Mouse (Mus musculus) lung, embryonic 15.5 days (tissue): ENCODE measurements around the gene Smim11. TPM values are rescaled to one million over a fixed set of nuclear protein-coding genes. Genes with fewer than 3 reads are reported as not detected.

Experiments
- ATAC-seq: fragments of 200-750 bp; cut with Nextera tagmentation; 2 replicates; pipeline ENCODE4 v1.8.0; 2017; ENCODE audit warnings: moderate number of reproducible peaks, borderline replicate concordance; ENCODE audit not compliant: low FRiP score, low TSS enrichment; ENCODE audit errors: extremely low read depth
- H3K27ac ChIP-seq: fragments of 300-500 bp; sonication (generic); 2 replicates; pipeline ENCODE4 v1.5.1; 2015; ENCODE audit warnings: moderate library complexity, mild to moderate bottlenecking, inconsistent platforms
- H3K27me3 ChIP-seq: fragments of 300-500 bp; sonication (generic); 2 replicates; pipeline ENCODE4 v1.6.1; 2015; ENCODE audit warnings: inconsistent platforms
- H3K36me3 ChIP-seq: fragments of 300-500 bp; sonication (generic); 2 replicates; pipeline ENCODE4 v1.6.1; 2015; ENCODE audit warnings: inconsistent platforms
- H3K4me1 ChIP-seq: fragments of 300-500 bp; sonication (generic); 2 replicates; pipeline ENCODE4 v1.6.1; 2015; ENCODE audit warnings: inconsistent platforms
- H3K4me2 ChIP-seq: fragments of 300-500 bp; sonication (generic); 2 replicates; pipeline ENCODE4 v1.6.1; 2015; ENCODE audit warnings: inconsistent platforms, mild to moderate bottlenecking, moderate library complexity
- H3K4me3 ChIP-seq: fragments of 300-500 bp; sonication (generic); 2 replicates; pipeline ENCODE4 v1.5.1; 2015; ENCODE audit warnings: mild to moderate bottlenecking, inconsistent platforms
- H3K9ac ChIP-seq: fragments of 300-500 bp; sonication (generic); 2 replicates; pipeline ENCODE4 v1.6.1; 2015; ENCODE audit warnings: inconsistent platforms
- H3K9me3 ChIP-seq: fragments of 300-500 bp; sonication (generic); 2 replicates; pipeline ENCODE4 v1.6.1; 2016; ENCODE audit warnings: inconsistent platforms
- WGBS: fragments of 180-500 bp; shearing (Covaris S2); methylation state at CpG from one replicate; pipeline ENCODE4 v1.1.7; 2015; 5-methylcytosine and 5-hydroxymethylcytosine counted together
- polyA plus RNA-seq: library from polyadenylated mRNA; unstranded; fragments of >200 nt; fragmentation: Nextera tagmentation; extraction: Ambion mirVana; gene quantifications from 2 replicates; pipeline ENCODE4 v1.2.1, GENCODE M21; 2015

Gene Smim11
- polyA plus RNA-seq, 1 experiment from 2014 or later: 129 TPM

- H3K36me3 ChIP-seq: no peaks in the 10 kb centered on the region
- no peaks in the 10 kb centered on the region for H3K9me3 ChIP-seq
- peak; percentile 51; the same call in 1 of the 2 replicates for ATAC-seq
- H3K4me1 ChIP-seq: peaks cover 13% of the 10 kb centered on the region; the same call in 1 of the 2 replicates
- H3K9ac ChIP-seq: no peak overlapping the region
- no peaks in the 10 kb centered on the region for H3K27me3 ChIP-seq
- 43% methylated on average over 12 of the region's 12 CpGs for WGBS
- peak overlapping the region; percentile 54 for H3K27ac ChIP-seq
- no peak overlapping the region for H3K4me3 ChIP-seq
- H3K4me2 ChIP-seq: peak overlapping the region; percentile 27; the same call in 1 of the 2 replicates
Observed at GRCm38 (mm10) chr16:92294267-92294970, 6.7 kb upstream of the Smim11 start.

- 50% methylated on average over 2 of the region's 2 CpGs for WGBS
- no peak for ATAC-seq
Observed at GRCm38 (mm10) chr16:92295328-92295727, 5.8 kb upstream of the Smim11 start.

GRCm38 (mm10) chr16:92301412-92301806, 323 bp downstream of the Smim11 start:
- no peaks in the 10 kb centered on the region for H3K27me3 ChIP-seq
- H3K27ac ChIP-seq: peak overlapping the region; percentile 2; the same call in 1 of the 2 replicates
- peak overlapping the region; percentile 72 for H3K4me2 ChIP-seq
- peaks cover 10% of the 10 kb centered on the region; the same call in 1 of the 2 replicates for H3K36me3 ChIP-seq
- 1% methylated on average over 12 of the region's 12 CpGs for WGBS
- H3K9me3 ChIP-seq: no peaks in the 10 kb centered on the region
- peak overlapping the region; percentile 54 for H3K4me3 ChIP-seq
- H3K9ac ChIP-seq: peak overlapping the region; percentile 50
- H3K4me1 ChIP-seq: peaks cover 13% of the 10 kb centered on the region
- ATAC-seq: peak; percentile 73

More at GRCm38 (mm10) chr16:92295328-92295727, 5.8 kb upstream of the Smim11 start:
- H3K36me3 ChIP-seq: no peaks in the 10 kb centered on the region
- H3K4me3 ChIP-seq: no peak overlapping the region
- H3K4me2 ChIP-seq: no peak overlapping the region
- H3K9ac ChIP-seq: no peak overlapping the region
- H3K9me3 ChIP-seq: no peaks in the 10 kb centered on the region
- H3K27me3 ChIP-seq: no peaks in the 10 kb centered on the region
- peaks cover 13% of the 10 kb centered on the region; the same call in 1 of the 2 replicates for H3K4me1 ChIP-seq
- no peak overlapping the region for H3K27ac ChIP-seq

- Histone ChIP-seq H3K4me3 (peak overlapping the region; percentile 54), H3K36me3 (peaks cover 15% of the 10 kb centered on the region), H3K4me2 (peak overlapping the region; percentile 72), H3K9ac (peak overlapping the region; percentile 50), H3K27me3 (no peaks in the 10 kb centered on the region), H3K4me1 (peaks cover 13% of the 10 kb centered on the region), H3K9me3 (no peaks in the 10 kb centered on the region), H3K27ac (peak overlapping the region; percentile 2; the same call in 1 of the 2 replicates)
- 26% methylated on average over 5 of the region's 5 CpGs for WGBS
- ATAC-seq: no peak
Observed at GRCm38 (mm10) chr16:92301989-92302388, 903 bp downstream of the Smim11 start.

GRCm38 (mm10) chr16:92302506-92302905, 1.4 kb downstream of the Smim11 start:
- H3K4me3 ChIP-seq: peak overlapping the region; percentile 54; the same call in 1 of the 2 replicates
- no peak overlapping the region for H3K27ac ChIP-seq
- peaks cover 19% of the 10 kb centered on the region for H3K36me3 ChIP-seq
- H3K4me2 ChIP-seq: peak overlapping the region; percentile 72
- WGBS: 52% methylated on average over 5 of the region's 5 CpGs
- H3K27me3 ChIP-seq: no peaks in the 10 kb centered on the region
- H3K4me1 ChIP-seq: peaks cover 13% of the 10 kb centered on the region
- H3K9me3 ChIP-seq: no peaks in the 10 kb centered on the region
- H3K9ac ChIP-seq: no peak overlapping the region
- no peak for ATAC-seq

GRCm38 (mm10) chr16:92305519-92305918, 4.4 kb downstream of the Smim11 start:
- Histone ChIP-seq H3K27me3 (no peaks in the 10 kb centered on the region), H3K36me3 (peaks cover 35% of the 10 kb centered on the region), H3K27ac (no peak overlapping the region), H3K9ac (no peak overlapping the region), H3K4me1 (peaks cover 13% of the 10 kb centered on the region), H3K4me2 (no peak overlapping the region), H3K9me3 (no peaks in the 10 kb centered on the region), H3K4me3 (no peak overlapping the region)
- 86% methylated on average over 2 of the region's 2 CpGs for WGBS
- ATAC-seq: no peak

- H3K4me2 ChIP-seq: no peak overlapping the region
- WGBS: 72% methylated on average over 3 of the region's 3 CpGs
- H3K36me3 ChIP-seq: peaks cover 47% of the 10 kb centered on the region
- no peaks in the 10 kb centered on the region for H3K9me3 ChIP-seq
- H3K27me3 ChIP-seq: no peaks in the 10 kb centered on the region
- peaks cover under 1% of the 10 kb centered on the region for H3K4me1 ChIP-seq
- no peak for ATAC-seq
- H3K27ac ChIP-seq: no peak overlapping the region
- no peak overlapping the region for H3K9ac ChIP-seq
- no peak overlapping the region for H3K4me3 ChIP-seq
Observed at GRCm38 (mm10) chr16:92307947-92308346, 6.9 kb downstream of the Smim11 start.

- peaks cover 50% of the 10 kb centered on the region for H3K36me3 ChIP-seq
- 44% methylated on average over 4 of the region's 4 CpGs for WGBS
Observed at GRCm38 (mm10) chr16:92309126-92309525, 8.0 kb downstream of the Smim11 start.

GRCm38 (mm10) chr16:92313953-92314741, 13.1 kb downstream of the Smim11 start:
- Histone ChIP-seq H3K4me1 (no peaks in the 10 kb centered on the region), H3K9ac (no peak overlapping the region), H3K27ac (no peak overlapping the region), H3K4me3 (no peak overlapping the region), H3K36me3 (peaks cover 21% of the 10 kb centered on the region), H3K4me2 (no peak overlapping the region), H3K27me3 (no peaks in the 10 kb centered on the region), H3K9me3 (no peaks in the 10 kb centered on the region)
- 47% methylated on average over 13 of the region's 13 CpGs for WGBS
- ATAC-seq: peak; percentile 41; the same call in 1 of the 2 replicates

More at GRCm38 (mm10) chr16:92309126-92309525, 8.0 kb downstream of the Smim11 start:
- Histone ChIP-seq H3K27me3 (no peaks in the 10 kb centered on the region), H3K9me3 (no peaks in the 10 kb centered on the region), H3K4me1 (no peaks in the 10 kb centered on the region), H3K4me2 (no peak overlapping the region), H3K27ac (no peak overlapping the region), H3K4me3 (no peak overlapping the region), H3K9ac (no peak overlapping the region)
- no peak for ATAC-seq

- Histone ChIP-seq H3K9me3 (no peaks in the 10 kb centered on the region), H3K4me2 (no peak overlapping the region), H3K9ac (no peak overlapping the region), H3K27me3 (no peaks in the 10 kb centered on the region), H3K36me3 (peaks cover 10% of the 10 kb centered on the region), H3K4me3 (no peak overlapping the region), H3K4me1 (no peaks in the 10 kb centered on the region), H3K27ac (no peak overlapping the region)
- 66% methylated on average over 7 of the region's 7 CpGs for WGBS
- ATAC-seq: no peak
Observed at GRCm38 (mm10) chr16:92316049-92316738, 15.1 kb downstream of the Smim11 start.

GRCm38 (mm10) chr16:92319353-92320109, 18.4 kb downstream of the Smim11 start:
- ATAC-seq: no peak
- H3K4me2 ChIP-seq: no peak overlapping the region
- no peak overlapping the region for H3K27ac ChIP-seq
- H3K27me3 ChIP-seq: no peaks in the 10 kb centered on the region
- WGBS: 60% methylated on average over 20 of the region's 20 CpGs
- no peaks in the 10 kb centered on the region for H3K4me1 ChIP-seq
- no peaks in the 10 kb centered on the region for H3K36me3 ChIP-seq
- no peak overlapping the region for H3K4me3 ChIP-seq
- no peak overlapping the region for H3K9ac ChIP-seq
- no peaks in the 10 kb centered on the region for H3K9me3 ChIP-seq
